Mouse (Mus musculus) cerebellum, postnatal 10 days (tissue): Measurements from ENCODE around the gene Acvr1.

Experiments used
- DNase-seq, 2 experiments: peaks; one replicate each; pipeline ENCODE4 v3.0.0; 2021; ENCODE audit warnings: mixed read lengths in 2 of 2

The Acvr1 gene

GRCm38 (mm10) chr2:58388601-58389000 is 178.4 kb downstream of the Acvr1 start:
- DNase-seq, result no peak

GRCm38 (mm10) chr2:58380020-58380419 is 186.9 kb downstream of the Acvr1 start:
- peak; percentile 22 to 37 for DNase-seq

- peak; percentile 42 to 44 for DNase-seq
These were observed 187.5 kb downstream of the Acvr1 start for GRCm38 (mm10) chr2:58379475-58379874.

- DNase-seq, result no peak
These were observed 189.4 kb downstream of the Acvr1 start for GRCm38 (mm10) chr2:58377417-58378130.

- DNase-seq, result no peak
These were observed 200.8 kb downstream of the Acvr1 start for GRCm38 (mm10) chr2:58366196-58366595.

- DNase-seq, result no peak
These were observed 205.5 kb downstream of the Acvr1 start for GRCm38 (mm10) chr2:58361361-58362046.

- DNase-seq, result no peak
These were observed 208.9 kb downstream of the Acvr1 start for GRCm38 (mm10) chr2:58358132-58358460.

GRCm38 (mm10) chr2:58357414-58358131 is 209.4 kb downstream of the Acvr1 start, which contains the start of gene Acvr1c:
TSS of gene Acvr1c (minus strand) at chr2:58357895.
- peak; percentile 53 to 64 for DNase-seq

- DNase-seq, result peak in 1 of 2 experiments; percentile 25
These were observed 209.9 kb downstream of the Acvr1 start for GRCm38 (mm10) chr2:58357068-58357413.

- DNase-seq, result no peak
These were observed 212.6 kb downstream of the Acvr1 start for GRCm38 (mm10) chr2:58354389-58354788.

- DNase-seq, result no peak
These were observed 214.1 kb downstream of the Acvr1 start for GRCm38 (mm10) chr2:58352846-58353245.

- no peak for DNase-seq
These were observed 216.3 kb downstream of the Acvr1 start for GRCm38 (mm10) chr2:58350657-58351056.
